Mouse (Mus musculus) testis, adult 2 months (tissue): ENCODE measurements around the gene Wasf2.

Experiments
- CTCF ChIP-seq: fragments of 200-500 bp; IDR thresholded peaks from 2 replicates; pipeline ENCODE4 v1.5.1; 2012; ENCODE audit warnings: low read depth, mild to moderate bottlenecking, inconsistent platforms, low read length, moderate library complexity; ENCODE audit not compliant: control insufficient read depth, insufficient read depth, insufficient replicate concordance
- POLR2A ChIP-seq: fragments of 200-500 bp; IDR thresholded peaks from 2 replicates; pipeline ENCODE4 v1.6.1; 2012; ENCODE audit warnings: low read depth, mild to moderate bottlenecking, inconsistent platforms, low read length, moderate library complexity; ENCODE audit not compliant: control insufficient read depth

DNA sequence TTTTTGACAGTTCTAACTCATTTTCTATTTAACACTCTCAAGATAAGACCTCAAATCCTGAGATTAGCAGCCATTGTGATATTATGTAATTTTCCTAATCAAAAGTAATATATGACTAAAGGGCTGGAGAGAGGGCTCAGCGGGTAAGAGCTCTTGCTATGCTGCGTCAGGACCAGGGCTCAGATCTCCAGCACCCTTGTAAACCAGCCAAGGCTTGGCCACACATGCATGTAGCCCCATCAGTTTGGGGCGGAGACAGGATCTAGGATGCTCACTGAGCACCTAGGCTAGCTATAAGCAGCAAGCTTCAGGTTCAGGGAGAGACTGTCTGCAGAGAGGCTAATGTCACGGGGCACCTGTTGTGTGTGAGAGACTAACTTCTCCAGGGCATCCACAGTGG, 42.1 kb downstream of the Wasf2 start:
- TF ChIP-seq POLR2A (no peak), CTCF (no peak)
